Mouse (Mus musculus): ENCODE data around the gene Vwf.

The Vwf gene

DNA sequence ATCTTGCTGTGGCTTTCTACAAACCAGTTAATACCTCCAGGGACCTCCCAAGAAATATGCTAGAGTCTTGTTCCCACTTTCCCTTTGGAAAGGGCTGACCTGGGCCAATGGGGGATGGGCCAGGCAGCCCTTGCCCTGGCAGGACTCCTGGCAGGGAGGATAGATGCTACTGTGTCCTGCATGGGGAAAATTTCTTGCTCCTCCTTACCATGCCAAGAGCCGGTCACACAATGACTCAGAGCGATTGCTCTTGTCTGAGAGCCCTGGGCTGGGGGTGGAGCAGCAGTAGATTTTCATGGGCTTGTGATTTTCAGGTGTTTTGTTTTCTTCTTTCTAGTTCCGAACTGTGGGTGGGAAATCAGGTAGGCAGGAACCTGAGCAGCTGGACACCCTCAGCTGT lies 39.0 kb downstream of the Vwf start:
- in situ Hi-C loops (cut with MseI, MboI), result no loop called here

DNA sequence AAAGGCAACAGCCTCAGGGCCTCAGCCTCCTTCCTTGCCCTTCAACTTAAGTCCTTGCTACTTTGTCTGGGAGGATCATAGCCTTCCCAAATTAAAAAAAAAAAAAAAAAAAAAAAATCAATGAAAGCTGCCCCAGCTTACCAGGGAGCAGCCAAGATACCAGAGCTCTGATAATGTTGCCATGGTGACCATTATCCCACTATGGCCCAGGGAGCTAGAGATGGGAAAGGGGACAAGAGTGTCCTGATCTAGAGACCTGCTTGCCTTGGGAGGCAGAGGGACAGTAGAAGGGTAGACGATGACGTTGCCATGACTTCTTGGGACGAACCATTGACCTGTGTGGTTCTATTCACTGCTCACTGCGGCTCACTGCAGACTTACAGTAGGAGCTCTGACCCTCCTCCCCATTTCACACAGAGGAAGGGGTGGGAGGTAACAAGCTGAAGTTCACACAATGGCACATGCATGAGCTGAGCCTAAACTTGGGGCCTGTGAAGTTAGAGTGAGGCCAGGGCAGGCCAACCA lies 39.5 kb downstream of the Vwf start:
- in situ Hi-C loops (cut with MseI, MboI), result no loop called here

DNA sequence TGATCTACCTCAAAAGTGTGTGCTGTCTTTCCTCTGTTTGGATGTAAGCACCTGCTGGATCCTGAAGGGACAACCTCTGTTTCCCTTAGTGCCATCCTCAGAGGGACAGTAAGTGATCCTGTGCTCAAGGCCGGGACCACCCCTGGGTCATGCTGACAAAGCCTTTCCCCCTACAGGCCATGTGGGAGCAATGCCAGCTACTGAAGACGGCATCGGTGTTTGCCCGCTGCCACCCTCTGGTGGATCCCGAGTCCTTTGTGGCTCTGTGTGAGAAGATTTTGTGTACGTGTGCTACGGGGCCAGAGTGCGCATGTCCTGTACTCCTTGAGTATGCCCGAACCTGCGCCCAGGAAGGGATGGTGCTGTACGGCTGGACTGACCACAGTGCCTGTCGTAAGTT lies 41.7 kb downstream of the Vwf start:
- in situ Hi-C loops (cut with MseI, MboI), result no loop called here

DNA sequence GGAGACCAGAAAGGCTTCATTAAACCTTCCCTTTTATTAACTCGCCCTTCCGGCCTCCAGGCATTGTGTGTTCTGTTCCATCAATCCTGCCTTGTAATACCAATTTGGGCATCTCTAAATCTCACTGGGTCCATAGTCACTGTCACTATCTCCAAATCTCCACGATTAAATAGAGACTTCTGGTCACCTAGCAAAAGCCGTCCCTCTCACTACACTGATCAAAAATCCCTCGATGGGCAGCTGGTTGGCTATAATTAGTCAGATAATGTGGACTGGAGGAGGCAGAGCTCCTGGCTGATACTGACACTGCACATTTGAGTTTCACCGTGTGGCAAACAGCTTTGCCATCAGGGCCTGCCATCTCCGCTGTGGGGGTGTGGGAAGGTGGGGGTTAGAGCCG lies 42.5 kb downstream of the Vwf start:
- in situ Hi-C loops (cut with MseI, MboI), result no loop called here

DNA sequence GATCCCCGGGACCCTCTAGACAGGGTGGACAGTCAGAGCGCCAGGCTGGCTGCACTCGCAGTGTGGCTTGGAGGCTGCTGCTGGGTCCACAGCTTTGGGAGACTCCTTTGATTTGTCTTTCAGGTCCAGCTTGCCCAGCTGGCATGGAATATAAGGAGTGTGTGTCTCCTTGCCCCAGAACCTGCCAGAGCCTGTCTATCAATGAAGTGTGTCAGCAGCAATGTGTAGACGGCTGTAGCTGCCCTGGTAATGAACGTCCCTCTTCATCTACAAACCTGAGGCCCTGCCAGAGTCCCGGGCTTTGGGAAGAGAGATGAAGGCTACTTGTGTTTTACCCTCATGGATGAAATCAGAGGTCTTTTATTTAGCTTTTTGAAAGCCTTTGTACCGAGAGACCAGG lies 43.5 kb downstream of the Vwf start:
- in situ Hi-C loops (cut with MseI, MboI), result no loop called here

DNA sequence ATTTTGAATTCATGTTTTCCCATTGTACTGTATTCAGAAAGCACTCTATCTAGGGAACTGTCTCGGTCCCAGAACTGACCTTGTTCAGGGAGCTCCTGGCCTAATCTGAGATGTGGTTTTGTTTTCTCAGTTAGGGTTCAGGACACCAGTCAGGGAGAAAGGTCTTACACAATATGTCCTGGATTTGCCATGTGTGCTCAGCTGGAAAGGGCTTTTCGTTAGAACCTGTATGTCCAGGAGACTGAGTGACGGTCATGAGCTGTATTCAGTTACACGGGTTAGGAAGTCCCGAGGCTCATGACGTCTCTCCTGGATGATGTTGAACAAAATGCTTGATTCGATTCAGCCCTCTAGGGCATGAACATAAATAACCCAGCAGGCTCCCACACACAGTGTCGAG lies 43.9 kb downstream of the Vwf start:
- in situ Hi-C loops (cut with MseI, MboI), result no loop called here

DNA sequence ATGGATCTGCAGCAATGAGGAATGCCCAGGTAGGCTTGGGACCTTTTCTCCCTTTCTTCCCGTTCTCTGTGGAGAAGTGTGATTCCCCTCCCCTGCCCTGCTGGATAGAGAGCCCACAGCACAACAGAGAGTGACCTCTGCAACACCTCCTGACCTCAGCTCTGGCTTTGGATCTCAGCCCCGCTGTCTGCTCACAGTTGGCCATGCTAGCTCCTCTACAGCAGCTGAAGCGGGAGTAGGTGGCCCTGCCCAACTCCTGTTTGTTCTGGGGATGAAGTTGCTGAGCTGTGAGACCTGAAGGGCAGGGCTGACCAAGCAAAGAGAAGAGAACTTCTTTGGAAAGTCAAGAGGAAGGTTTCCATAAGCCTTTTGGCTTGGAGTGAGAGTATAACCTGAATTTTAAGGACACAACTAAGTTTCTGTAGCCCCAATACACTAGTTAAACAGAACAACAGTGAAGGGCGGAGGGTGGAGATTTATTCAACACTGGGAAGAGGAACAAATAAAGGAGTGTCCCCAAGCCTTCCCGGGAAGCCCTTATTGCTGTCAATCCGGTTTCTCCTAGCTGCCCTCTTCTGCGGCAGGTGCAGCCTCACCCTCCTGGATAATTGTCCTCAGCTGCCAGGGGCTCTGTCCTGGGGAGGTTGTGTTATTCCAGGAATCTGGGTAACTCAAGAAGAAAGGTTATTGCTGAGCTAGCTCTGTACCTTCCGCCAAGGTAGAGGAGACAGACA lies 45.2 kb downstream of the Vwf start:
- in situ Hi-C loops (cut with MseI, MboI), result no loop called here

DNA sequence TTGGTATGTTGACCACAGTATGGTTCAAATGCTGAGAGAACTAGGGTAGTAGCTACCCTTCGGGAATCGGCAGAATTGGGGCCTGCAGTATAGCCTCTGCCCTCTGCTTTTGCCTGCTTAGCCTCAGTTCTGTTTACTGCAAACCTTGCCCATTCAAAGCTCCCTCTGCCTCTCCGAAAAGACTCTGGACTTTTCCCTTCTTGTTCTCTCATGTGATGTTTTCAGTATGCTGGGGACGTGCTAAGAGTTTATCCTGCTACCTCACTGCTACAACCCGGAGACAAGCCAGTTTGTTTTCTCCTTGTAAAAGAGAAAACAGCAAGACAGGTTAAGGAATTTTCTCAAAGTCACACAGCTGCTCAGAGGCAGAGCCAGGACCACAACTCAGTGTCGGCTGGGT lies 46.0 kb downstream of the Vwf start:
- in situ Hi-C loops (cut with MseI, MboI), result no loop called here

DNA sequence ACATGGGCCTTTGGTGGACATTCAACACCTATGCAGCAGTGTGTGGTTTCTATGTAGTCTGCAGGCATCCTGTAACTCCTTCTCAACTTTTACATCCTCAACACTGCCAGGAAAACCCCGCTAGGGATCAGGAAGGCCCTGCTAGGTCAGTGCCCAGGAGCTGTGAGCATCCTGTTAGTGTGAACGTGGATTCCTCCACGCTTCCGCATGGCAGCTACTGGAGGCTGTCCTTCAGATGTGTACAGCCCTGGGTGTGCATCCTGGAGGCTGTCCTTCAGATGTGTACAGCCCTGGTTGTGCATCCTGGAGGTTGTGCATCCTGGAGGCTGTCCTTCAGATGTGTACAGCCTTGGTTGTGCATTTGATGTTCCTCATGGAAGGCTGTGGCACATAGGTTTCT lies 47.7 kb downstream of the Vwf start:
- in situ Hi-C loops (cut with MseI, MboI), result no loop called here

DNA sequence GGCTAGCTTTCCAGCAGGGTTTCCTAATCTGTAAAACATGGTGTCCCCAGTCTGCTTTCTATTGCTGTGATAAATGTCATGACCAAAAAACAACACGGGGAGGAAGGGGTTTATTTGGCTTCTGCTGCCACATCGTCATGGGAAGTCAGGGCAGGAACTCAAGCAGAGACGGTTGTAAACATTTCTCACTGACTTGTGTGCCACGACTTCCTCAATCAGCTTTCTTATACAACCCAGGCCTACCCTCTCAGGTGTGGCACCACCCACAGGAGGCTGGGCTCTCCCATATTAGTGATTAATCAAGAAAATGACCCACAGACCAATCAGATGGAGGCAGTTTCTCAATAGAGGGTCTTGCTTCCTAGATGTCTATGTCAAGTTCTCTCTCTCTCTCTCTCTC lies 48.3 kb downstream of the Vwf start:
- in situ Hi-C loops (cut with MseI, MboI), result no loop called here

DNA sequence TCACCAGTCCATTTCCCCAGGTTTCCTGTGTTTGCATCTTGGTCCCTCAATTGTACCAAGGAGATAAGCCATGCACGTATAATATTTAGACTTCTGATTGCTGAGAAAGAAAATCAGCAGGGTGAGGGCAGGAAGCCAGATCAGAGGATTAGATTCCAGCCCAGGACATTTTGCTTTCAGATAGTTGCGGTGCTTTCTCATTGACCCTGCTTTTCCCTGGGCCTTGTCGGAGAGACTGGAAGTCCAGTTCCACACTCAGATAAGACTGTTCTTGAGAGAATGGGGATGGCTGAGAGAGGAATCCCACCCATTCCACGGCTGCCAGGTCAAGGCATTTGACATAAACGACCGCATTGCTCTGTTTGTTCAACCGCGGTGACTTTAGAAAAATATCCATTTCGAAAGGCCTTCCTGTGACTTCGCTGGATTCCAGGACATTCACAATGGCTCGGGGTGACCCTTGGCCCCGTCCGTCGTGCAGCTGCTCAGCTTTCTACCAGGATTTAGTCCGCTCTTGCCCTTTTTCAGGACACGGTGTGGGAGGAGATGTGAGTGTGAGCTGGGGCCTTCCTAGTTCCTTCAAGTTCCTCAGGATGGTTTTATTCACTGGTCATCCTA lies 50.2 kb downstream of the Vwf start:
- in situ Hi-C loops (cut with MseI, MboI), result no loop called here

DNA sequence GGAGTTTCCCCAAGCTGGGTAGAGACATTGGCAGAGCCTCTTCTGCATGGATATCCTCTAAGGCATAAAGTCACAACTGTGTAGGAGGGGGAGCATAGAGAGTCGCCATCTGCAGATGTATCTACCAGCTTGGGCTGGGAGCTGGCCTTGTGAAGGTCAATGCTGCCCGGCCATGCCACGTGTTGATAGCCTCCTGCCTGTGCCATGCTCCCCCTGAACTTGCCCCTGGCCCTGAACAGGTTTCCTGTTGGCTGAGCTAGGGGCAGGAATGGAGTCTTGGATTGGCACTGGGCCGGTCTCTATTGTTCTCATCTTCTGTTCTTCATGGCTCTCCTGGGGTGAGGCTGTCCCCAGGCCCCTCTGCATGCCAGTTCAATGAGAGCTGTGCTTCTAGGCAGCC lies 51.1 kb downstream of the Vwf start:
- in situ Hi-C loops (cut with MseI, MboI), result no loop called here

DNA sequence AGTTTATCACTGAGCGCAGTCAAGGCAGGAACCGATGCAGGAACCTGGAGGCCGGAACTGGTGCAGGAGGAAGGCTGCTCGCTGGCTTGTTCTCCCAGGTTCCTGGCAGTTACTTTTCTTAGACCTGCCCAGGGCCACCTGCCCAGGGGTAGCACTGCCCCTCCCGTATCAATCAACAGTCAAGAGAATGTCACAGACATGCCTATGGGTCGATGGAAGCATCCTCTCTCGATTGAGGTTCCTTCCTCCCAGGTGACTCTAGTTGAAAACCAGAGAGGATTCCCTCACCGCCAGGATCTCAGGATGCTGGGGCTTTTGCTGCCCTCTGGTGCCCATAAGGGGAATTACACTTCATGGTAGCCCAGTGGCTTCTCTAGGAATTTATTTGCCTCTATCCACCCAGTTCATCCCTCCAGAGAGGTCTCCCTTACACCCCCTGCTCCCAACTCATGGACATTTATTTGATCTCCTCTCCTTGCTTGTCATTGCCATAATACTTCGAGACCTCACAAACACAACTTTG lies 53.5 kb downstream of the Vwf start:
- in situ Hi-C loops (cut with MseI, MboI), result loop anchor here (5.0 to 10.0 kb wide), 3 partner anchors 95 to 178 kb away; no protein-coding TSS in a partner anchor

DNA sequence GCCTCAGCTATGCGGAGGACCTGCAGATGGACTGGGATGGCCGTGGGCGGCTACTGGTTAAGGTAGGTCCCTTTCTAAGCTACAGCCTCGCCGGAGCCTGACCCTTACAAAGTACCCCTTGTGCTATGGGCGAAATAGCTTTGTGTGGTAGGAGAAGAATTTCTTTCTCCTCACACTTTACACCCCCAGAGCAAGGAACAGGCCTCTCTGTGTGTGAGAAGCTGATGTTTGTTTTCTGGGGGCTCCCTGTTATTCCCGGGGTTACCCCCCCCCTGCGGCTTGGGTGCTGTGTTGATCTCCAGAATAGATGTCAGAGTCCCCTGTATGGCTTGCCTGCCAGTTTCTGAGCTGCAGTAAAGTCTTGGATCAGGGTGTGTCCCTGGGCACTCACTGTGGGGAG lies 54.1 kb downstream of the Vwf start:
- in situ Hi-C loops (cut with MseI, MboI), result loop anchor here (5.0 to 10.0 kb wide), 3 partner anchors 96 to 178 kb away; no protein-coding TSS in a partner anchor

DNA sequence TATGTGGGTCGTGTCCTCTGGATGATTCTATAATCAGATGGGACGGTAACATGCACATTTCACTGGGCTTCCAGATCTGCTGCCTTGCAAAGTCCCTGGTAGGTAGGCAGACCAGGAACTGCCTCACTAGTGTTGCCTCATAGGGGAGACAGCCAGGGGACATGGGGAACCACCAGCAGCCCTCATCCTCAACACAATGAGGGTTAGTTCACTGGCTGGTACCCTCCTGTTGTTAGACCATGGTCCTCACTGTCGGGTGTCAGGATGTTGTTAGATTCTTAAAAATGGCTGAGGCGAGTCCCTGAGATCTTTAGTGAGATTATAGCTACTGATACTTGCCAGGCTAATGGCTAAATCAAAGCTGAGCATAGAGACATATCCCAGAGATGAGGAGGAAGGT lies 54.6 kb downstream of the Vwf start:
- in situ Hi-C loops (cut with MseI, MboI), result loop anchor here (5.0 to 10.0 kb wide), 3 partner anchors 96 to 179 kb away; no protein-coding TSS in a partner anchor

DNA sequence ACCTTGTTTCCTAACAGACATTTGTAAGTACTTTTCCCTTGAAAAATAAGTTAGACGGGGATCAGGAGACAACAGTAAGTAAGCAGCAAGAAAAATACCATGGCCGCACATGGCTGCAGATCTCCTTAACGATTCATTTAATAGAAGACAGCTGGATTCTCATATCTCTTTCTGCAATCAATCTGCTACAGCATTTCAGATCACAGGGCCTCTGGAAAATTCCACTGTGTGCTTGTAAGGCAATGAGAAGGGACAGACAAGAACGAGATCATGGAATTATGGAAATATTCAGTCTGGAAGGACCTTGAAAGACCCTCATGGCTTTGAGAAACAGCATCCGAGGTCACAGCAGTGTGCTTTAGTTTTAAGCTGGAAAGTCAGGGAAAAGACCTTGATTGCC lies 55.2 kb downstream of the Vwf start:
- in situ Hi-C loops (cut with MseI, MboI), result loop anchor here (5.0 to 10.0 kb wide), 3 partner anchors 97 to 179 kb away; no protein-coding TSS in a partner anchor

DNA sequence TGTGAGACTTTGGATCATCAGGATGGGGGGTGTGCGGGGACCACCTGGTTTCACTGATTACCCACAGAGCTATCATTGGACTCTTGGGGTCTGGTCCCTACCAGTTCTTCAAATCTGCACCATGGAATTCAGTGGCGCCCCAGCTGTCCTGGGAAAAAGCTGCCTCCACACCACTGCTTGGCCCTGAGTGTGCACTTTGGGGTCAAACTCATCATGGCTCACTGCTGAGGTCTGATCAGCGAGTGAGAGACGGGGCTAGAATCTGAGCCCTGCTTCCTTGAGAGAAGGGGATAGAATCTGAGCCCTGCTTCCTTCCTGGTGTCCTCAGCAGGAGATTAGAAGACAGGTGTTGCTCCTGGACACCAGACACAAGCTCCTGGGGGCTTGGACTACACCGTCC lies 55.8 kb downstream of the Vwf start:
- in situ Hi-C loops (cut with MseI, MboI), result loop anchor here (5.0 to 10.0 kb wide), 3 partner anchors 98 to 180 kb away; no protein-coding TSS in a partner anchor

DNA sequence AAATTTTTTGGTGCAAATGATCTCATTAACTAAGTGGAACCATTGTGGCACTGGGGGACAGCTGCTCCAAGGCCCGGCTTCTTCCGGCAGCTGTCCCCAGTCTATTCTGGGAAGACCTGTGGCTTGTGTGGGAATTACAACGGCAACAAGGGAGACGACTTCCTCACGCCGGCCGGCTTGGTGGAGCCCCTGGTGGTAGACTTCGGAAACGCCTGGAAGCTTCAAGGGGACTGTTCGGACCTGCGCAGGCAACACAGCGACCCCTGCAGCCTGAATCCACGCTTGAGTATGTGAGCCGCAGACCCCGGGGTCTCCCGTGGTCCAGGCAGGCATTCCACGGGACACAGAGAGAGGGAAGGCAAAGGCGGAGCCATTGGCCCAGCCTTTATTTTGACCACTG lies 56.7 kb downstream of the Vwf start:
- in situ Hi-C loops (cut with MseI, MboI), result loop anchor here (5.0 to 10.0 kb wide), 3 partner anchors 98 to 181 kb away; no protein-coding TSS in a partner anchor

DNA sequence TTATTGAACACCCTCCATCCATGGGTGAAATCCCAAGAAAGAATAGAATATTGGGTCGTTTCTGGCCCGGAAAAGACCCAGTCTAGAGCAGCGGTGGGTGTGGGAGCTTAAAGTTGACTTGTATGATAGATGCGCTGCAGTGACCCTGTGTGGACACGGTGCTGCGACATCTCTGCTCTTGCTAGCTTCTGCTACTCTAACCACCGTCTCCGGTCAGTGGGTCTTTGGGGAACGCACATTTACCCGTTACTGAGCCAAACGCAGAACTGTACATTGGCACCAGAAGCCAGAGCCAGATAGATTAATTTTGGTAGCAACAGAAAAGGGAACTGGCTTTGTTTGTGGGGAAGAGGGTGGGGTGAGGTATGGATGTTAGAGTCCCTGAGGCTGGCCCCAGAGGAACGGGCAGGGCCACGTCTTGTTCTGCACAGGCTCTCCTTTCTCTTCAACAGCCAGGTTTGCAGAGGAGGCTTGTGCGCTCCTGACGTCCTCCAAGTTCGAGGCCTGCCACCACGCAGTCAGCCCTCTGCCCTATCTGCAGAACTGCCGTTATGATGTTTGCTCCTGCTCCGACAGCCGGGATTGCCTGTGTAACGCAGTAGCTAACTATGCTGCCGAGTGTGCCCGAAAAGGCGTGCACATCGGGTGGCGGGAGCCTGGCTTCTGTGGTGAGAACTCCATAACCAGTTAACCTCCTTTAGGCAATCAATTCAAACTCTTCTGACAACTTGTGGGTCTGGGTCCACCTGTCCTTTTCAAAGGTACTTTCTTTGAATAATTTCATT lies 57.3 kb downstream of the Vwf start:
- in situ Hi-C loops (cut with MseI, MboI), result loop anchor here (5.0 to 10.0 kb wide), 3 partner anchors 99 to 182 kb away; no protein-coding TSS in a partner anchor

DNA sequence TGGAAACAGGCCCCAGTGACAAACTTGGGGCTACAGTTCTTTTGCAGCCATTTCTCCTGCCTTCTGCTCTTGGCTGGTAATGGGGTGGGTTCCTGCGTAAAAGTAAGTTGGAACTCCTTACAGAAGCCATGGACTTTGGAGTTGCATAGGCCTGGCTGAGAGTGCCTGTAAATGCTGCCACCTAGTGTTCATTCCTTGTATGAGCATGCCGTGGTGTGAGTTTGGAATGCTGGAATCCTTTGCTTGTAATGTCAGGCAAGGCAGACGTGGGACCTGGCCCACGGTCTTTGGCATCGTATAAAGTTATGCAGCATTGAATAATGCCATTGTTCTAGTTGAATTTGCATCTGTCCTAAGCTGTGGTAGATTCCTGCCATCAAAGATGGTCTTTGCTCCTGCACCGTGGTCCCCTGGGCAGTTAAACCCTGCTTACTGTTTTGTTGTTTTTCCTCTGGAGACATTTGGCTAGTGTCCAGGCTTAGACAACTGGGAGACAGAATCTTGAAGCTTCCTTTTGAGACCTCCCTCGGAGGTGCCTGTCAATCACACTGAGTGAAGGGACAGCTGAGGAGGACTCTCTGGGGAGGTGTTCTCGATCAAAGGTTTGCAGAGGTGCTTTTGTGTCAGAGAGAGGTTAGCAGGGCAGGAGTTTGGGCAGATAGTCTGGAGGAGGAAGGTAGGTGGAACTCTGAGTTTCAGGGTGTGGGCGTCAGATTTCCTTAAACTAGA lies 58.1 kb downstream of the Vwf start:
- in situ Hi-C loops (cut with MseI, MboI), result loop anchor here (5.0 to 10.0 kb wide), 3 partner anchors 100 to 182 kb away; no protein-coding TSS in a partner anchor

DNA sequence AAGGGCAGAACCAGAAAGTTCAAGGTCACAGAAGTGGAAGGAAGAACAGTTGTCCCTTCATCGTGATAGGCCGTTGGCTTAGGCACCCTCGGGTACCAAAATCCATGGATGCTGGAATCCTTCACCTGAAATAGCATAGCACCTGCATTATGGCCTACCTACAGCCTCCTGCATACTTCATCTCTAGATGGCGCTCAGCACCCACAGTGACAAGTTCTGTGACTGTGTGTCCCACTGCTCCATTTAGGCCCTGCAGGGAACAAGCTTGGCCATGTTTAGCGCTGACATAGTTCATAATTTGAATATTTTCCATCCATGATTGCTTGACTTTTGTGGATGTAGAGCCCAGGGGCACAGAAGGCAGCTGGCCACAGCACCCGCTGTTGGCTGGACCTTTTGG lies 62.5 kb downstream of the Vwf start:
- in situ Hi-C loops (cut with MseI, MboI), result loop anchor here in 1 of 2 experiments (10.0 kb wide), 1 partner anchor 104 kb away; no protein-coding TSS in a partner anchor

Measured in mouse trophoblast stem cell (cell line).